Mouse (Mus musculus): Measurements from ENCODE around the gene Tmc8. TPM values are rescaled to one million over a fixed set of nuclear protein-coding genes. Genes with fewer than 3 reads are reported as not detected.

Tmc8 gene
- 0.86 and 0.93 TPM in 2 replicates for polyA plus RNA-seq (2014; fragmentation: Nextera tagmentation; extraction: Ambion mirVana)

- H3K9me3 ChIP-seq (ENCODE audit: control insufficient read depth, low read length): no peaks in the 10 kb centered on the region
- peak within 1 kb of the TSS; percentile 47 for H3K27ac ChIP-seq (ENCODE audit: low read depth, low read length)
- DNase-seq (ENCODE audit: low spot score) (no peak), ATAC-seq (ENCODE audit: low FRiP score) (no peak)
- 44% methylated on average over 23 of the region's 24 CpGs for WGBS
- H3K27me3 ChIP-seq (ENCODE audit: control insufficient read depth, insufficient read depth, low read length): peaks cover 38% of the 10 kb centered on the region
- H3K4me1 ChIP-seq (replicated peaks; ENCODE audit: control insufficient read depth, insufficient read depth, low read length): peaks cover 18% of the 10 kb centered on the region
- H3K4me3 ChIP-seq (ENCODE audit: low read depth, low read length): peak within 1 kb of the TSS; percentile 28; the same call in 1 of the 2 replicates
- peak within 1 kb of the TSS; percentile 42; the same call in 1 of the 2 replicates for H3K9ac ChIP-seq (ENCODE audit: low read depth, low read length)
- peak within 1 kb of the TSS; percentile 44 for H3K4me2 ChIP-seq (replicated peaks; ENCODE audit: low read depth, low read length)
- no peaks in the 10 kb centered on the region for H3K36me3 ChIP-seq (ENCODE audit: control insufficient read depth, insufficient read depth, low read length)
These were observed at the start of gene Tmc8, which contains the start of gene Tmc6 for GRCm38 (mm10) chr11:117781993-117782704. Tmc8 (plus strand) TSS chr11:117782076. Tmc6 (minus strand) TSS chr11:117782198.

GRCm38 (mm10) chr11:117736037-117736689 lies 45.7 kb upstream of the Tmc8 start:
- DNase-seq (ENCODE audit: low spot score): no peak

GRCm38 (mm10) chr11:117738123-117738522 lies 43.8 kb upstream of the Tmc8 start:
- Histone ChIP-seq H3K36me3 (ENCODE audit: control insufficient read depth, insufficient read depth, low read length) (peaks cover 16% of the 10 kb centered on the region), H3K27me3 (ENCODE audit: control insufficient read depth, insufficient read depth, low read length) (no peaks in the 10 kb centered on the region), H3K4me1 (replicated peaks; ENCODE audit: control insufficient read depth, insufficient read depth, low read length) (no peaks in the 10 kb centered on the region), H3K27ac (ENCODE audit: low read depth, low read length) (no peak overlapping the region), H3K4me3 (ENCODE audit: low read depth, low read length) (no peak overlapping the region), H3K4me2 (replicated peaks; ENCODE audit: low read depth, low read length) (no peak overlapping the region), H3K9ac (ENCODE audit: low read depth, low read length) (no peak overlapping the region), H3K9me3 (ENCODE audit: control insufficient read depth, low read length) (no peaks in the 10 kb centered on the region)
- ATAC-seq (ENCODE audit: low FRiP score): no peak
- 95% methylated on average over 5 of the region's 5 CpGs for WGBS
- no peak for DNase-seq (ENCODE audit: low spot score)

More at GRCm38 (mm10) chr11:117736037-117736689, 45.7 kb upstream of the Tmc8 start:
- no peak for ATAC-seq (ENCODE audit: low FRiP score)
- no peaks in the 10 kb centered on the region for H3K27me3 ChIP-seq (ENCODE audit: control insufficient read depth, insufficient read depth, low read length)
- H3K9me3 ChIP-seq (ENCODE audit: control insufficient read depth, low read length): no peaks in the 10 kb centered on the region
- H3K4me3 ChIP-seq (ENCODE audit: low read depth, low read length): no peak overlapping the region
- H3K4me1 ChIP-seq (replicated peaks; ENCODE audit: control insufficient read depth, insufficient read depth, low read length): no peaks in the 10 kb centered on the region
- WGBS: 76% methylated on average over 5 of the region's 5 CpGs
- H3K9ac ChIP-seq (ENCODE audit: low read depth, low read length): no peak overlapping the region
- peaks cover 5% of the 10 kb centered on the region for H3K36me3 ChIP-seq (ENCODE audit: control insufficient read depth, insufficient read depth, low read length)
- no peak overlapping the region for H3K27ac ChIP-seq (ENCODE audit: low read depth, low read length)
- no peak overlapping the region for H3K4me2 ChIP-seq (replicated peaks; ENCODE audit: low read depth, low read length)

GRCm38 (mm10) chr11:117741128-117741527 lies 40.7 kb upstream of the Tmc8 start:
- no peak for DNase-seq (ENCODE audit: low spot score)
- Histone ChIP-seq H3K27me3 (ENCODE audit: control insufficient read depth, insufficient read depth, low read length) (no peaks in the 10 kb centered on the region), H3K9me3 (ENCODE audit: control insufficient read depth, low read length) (no peaks in the 10 kb centered on the region), H3K9ac (ENCODE audit: low read depth, low read length) (no peak overlapping the region), H3K36me3 (ENCODE audit: control insufficient read depth, insufficient read depth, low read length) (peaks cover 17% of the 10 kb centered on the region), H3K4me2 (replicated peaks; ENCODE audit: low read depth, low read length) (no peak overlapping the region), H3K4me1 (replicated peaks; ENCODE audit: control insufficient read depth, insufficient read depth, low read length) (no peaks in the 10 kb centered on the region), H3K4me3 (ENCODE audit: low read depth, low read length) (no peak overlapping the region), H3K27ac (ENCODE audit: low read depth, low read length) (no peak overlapping the region)
- 87% methylated on average over 6 of the region's 6 CpGs for WGBS
- ATAC-seq (ENCODE audit: low FRiP score): no peak

GRCm38 (mm10) chr11:117742243-117742642 lies 39.6 kb upstream of the Tmc8 start:
- no peak overlapping the region for H3K27ac ChIP-seq (ENCODE audit: low read depth, low read length)
- no peak overlapping the region for H3K9ac ChIP-seq (ENCODE audit: low read depth, low read length)
- no peaks in the 10 kb centered on the region for H3K9me3 ChIP-seq (ENCODE audit: control insufficient read depth, low read length)
- ATAC-seq (ENCODE audit: low FRiP score) (no peak), DNase-seq (ENCODE audit: low spot score) (no peak)
- H3K4me2 ChIP-seq (replicated peaks; ENCODE audit: low read depth, low read length): no peak overlapping the region
- no peaks in the 10 kb centered on the region for H3K4me1 ChIP-seq (replicated peaks; ENCODE audit: control insufficient read depth, insufficient read depth, low read length)
- H3K27me3 ChIP-seq (ENCODE audit: control insufficient read depth, insufficient read depth, low read length): no peaks in the 10 kb centered on the region
- 83% methylated on average over 8 of the region's 8 CpGs for WGBS
- peaks cover 14% of the 10 kb centered on the region for H3K36me3 ChIP-seq (ENCODE audit: control insufficient read depth, insufficient read depth, low read length)
- H3K4me3 ChIP-seq (ENCODE audit: low read depth, low read length): no peak overlapping the region

GRCm38 (mm10) chr11:117742715-117743114 lies 39.2 kb upstream of the Tmc8 start:
- H3K4me2 ChIP-seq (replicated peaks; ENCODE audit: low read depth, low read length): no peak overlapping the region
- no peak for DNase-seq (ENCODE audit: low spot score)
- H3K27me3 ChIP-seq (ENCODE audit: control insufficient read depth, insufficient read depth, low read length): no peaks in the 10 kb centered on the region
- H3K4me3 ChIP-seq (ENCODE audit: low read depth, low read length): no peak overlapping the region
- no peaks in the 10 kb centered on the region for H3K9me3 ChIP-seq (ENCODE audit: control insufficient read depth, low read length)
- WGBS: 88% methylated on average over 8 of the region's 8 CpGs
- no peak overlapping the region for H3K9ac ChIP-seq (ENCODE audit: low read depth, low read length)
- H3K4me1 ChIP-seq (replicated peaks; ENCODE audit: control insufficient read depth, insufficient read depth, low read length): no peaks in the 10 kb centered on the region
- H3K36me3 ChIP-seq (ENCODE audit: control insufficient read depth, insufficient read depth, low read length): peaks cover 14% of the 10 kb centered on the region
- ATAC-seq (ENCODE audit: low FRiP score): no peak
- no peak overlapping the region for H3K27ac ChIP-seq (ENCODE audit: low read depth, low read length)

- Histone ChIP-seq H3K4me1 (replicated peaks; ENCODE audit: control insufficient read depth, insufficient read depth, low read length) (no peaks in the 10 kb centered on the region), H3K36me3 (ENCODE audit: control insufficient read depth, insufficient read depth, low read length) (peaks cover 14% of the 10 kb centered on the region), H3K27me3 (ENCODE audit: control insufficient read depth, insufficient read depth, low read length) (no peaks in the 10 kb centered on the region), H3K4me3 (ENCODE audit: low read depth, low read length) (no peak overlapping the region), H3K9ac (ENCODE audit: low read depth, low read length) (no peak overlapping the region), H3K9me3 (ENCODE audit: control insufficient read depth, low read length) (no peaks in the 10 kb centered on the region), H3K4me2 (replicated peaks; ENCODE audit: low read depth, low read length) (no peak overlapping the region), H3K27ac (ENCODE audit: low read depth, low read length) (no peak overlapping the region)
- DNase-seq (ENCODE audit: low spot score) (no peak), ATAC-seq (ENCODE audit: low FRiP score) (no peak)
- WGBS: 62% methylated on average over 4 of the region's 4 CpGs
These were observed 38.3 kb upstream of the Tmc8 start for GRCm38 (mm10) chr11:117743454-117744030.

- H3K9me3 ChIP-seq (ENCODE audit: control insufficient read depth, low read length): no peaks in the 10 kb centered on the region
- H3K27ac ChIP-seq (ENCODE audit: low read depth, low read length): no peak overlapping the region
- ATAC-seq (ENCODE audit: low FRiP score): no peak
- H3K4me2 ChIP-seq (replicated peaks; ENCODE audit: low read depth, low read length): no peak overlapping the region
- H3K9ac ChIP-seq (ENCODE audit: low read depth, low read length): no peak overlapping the region
- peaks cover 14% of the 10 kb centered on the region for H3K36me3 ChIP-seq (ENCODE audit: control insufficient read depth, insufficient read depth, low read length)
- 85% methylated on average over 4 of the region's 4 CpGs for WGBS
- H3K4me3 ChIP-seq (ENCODE audit: low read depth, low read length): no peak overlapping the region
- no peak for DNase-seq (ENCODE audit: low spot score)
- H3K4me1 ChIP-seq (replicated peaks; ENCODE audit: control insufficient read depth, insufficient read depth, low read length): no peaks in the 10 kb centered on the region
- no peaks in the 10 kb centered on the region for H3K27me3 ChIP-seq (ENCODE audit: control insufficient read depth, insufficient read depth, low read length)
These were observed 33.2 kb upstream of the Tmc8 start for GRCm38 (mm10) chr11:117748628-117749027.
